Mouse (Mus musculus): ENCODE results near the gene Tpx2. TPM values are rescaled to one million over a fixed set of nuclear protein-coding genes. Genes with fewer than 3 reads are reported as not detected.

Gene Tpx2
- polyA plus RNA-seq, 1 experiment = 10.4 TPM

GRCm38 (mm10) chr2:152930276-152930675, 82.5 kb downstream of the Tpx2 start:
- TF ChIP-seq FLI1 (IDR thresholded peaks at IDR 0.05; ENCODE audit: low read length) (no peak), GATA1 (IDR thresholded peaks at IDR 0.05; ENCODE audit: borderline replicate concordance, low read length) (no peak)
- H3K36me3 ChIP-seq (replicated peaks; ENCODE audit: low read length) = no peaks in the 10 kb centered on the region
- H3K4me3 ChIP-seq (replicated peaks) = no peak overlapping the region
- peaks cover 96% of the 10 kb centered on the region for H3K4me1 ChIP-seq
- H3K27me3 ChIP-seq (replicated peaks) = peaks cover 8% of the 10 kb centered on the region
- H3K9me3 ChIP-seq = no peaks in the 10 kb centered on the region

- TF ChIP-seq GATA1 (IDR thresholded peaks at IDR 0.05; ENCODE audit: borderline replicate concordance, low read length) (no peak), FLI1 (IDR thresholded peaks at IDR 0.05; ENCODE audit: low read length) (no peak)
- Histone ChIP-seq H3K36me3 (replicated peaks; ENCODE audit: low read length) (no peaks in the 10 kb centered on the region), H3K4me3 (replicated peaks) (peak overlapping the region; percentile 15), H3K27me3 (replicated peaks) (peaks cover 21% of the 10 kb centered on the region), H3K9me3 (no peaks in the 10 kb centered on the region), H3K4me1 (peaks cover 94% of the 10 kb centered on the region)
These were observed 83.8 kb downstream of the Tpx2 start for GRCm38 (mm10) chr2:152931456-152932160.

GRCm38 (mm10) chr2:152933048-152933447, 85.3 kb downstream of the Tpx2 start, which contains the start of gene Foxs1:
Gene Foxs1 (minus strand): TSS chr2:152933208.
- Histone ChIP-seq H3K4me3 (replicated peaks) (peak within 1 kb of the TSS; percentile 26), H3K27me3 (replicated peaks) (peaks cover 25% of the 10 kb centered on the region), H3K4me1 (peaks cover 80% of the 10 kb centered on the region), H3K36me3 (replicated peaks; ENCODE audit: low read length) (no peaks in the 10 kb centered on the region), H3K9me3 (no peaks in the 10 kb centered on the region)
- TF ChIP-seq FLI1 (IDR thresholded peaks at IDR 0.05; ENCODE audit: low read length) = no peak
- no peak for TF ChIP-seq GATA1 (IDR thresholded peaks at IDR 0.05; ENCODE audit: borderline replicate concordance, low read length)

- Histone ChIP-seq H3K9me3 (no peaks in the 10 kb centered on the region), H3K36me3 (replicated peaks; ENCODE audit: low read length) (no peaks in the 10 kb centered on the region), H3K27me3 (replicated peaks) (peaks cover 30% of the 10 kb centered on the region), H3K4me3 (replicated peaks) (peak overlapping the region; percentile 26), H3K4me1 (peaks cover 78% of the 10 kb centered on the region)
- no peak for TF ChIP-seq GATA1 (IDR thresholded peaks at IDR 0.05; ENCODE audit: borderline replicate concordance, low read length)
- no peak for TF ChIP-seq FLI1 (IDR thresholded peaks at IDR 0.05; ENCODE audit: low read length)
These were observed 85.8 kb downstream of the Tpx2 start for GRCm38 (mm10) chr2:152933614-152934013.

- no peaks in the 10 kb centered on the region for H3K36me3 ChIP-seq (replicated peaks; ENCODE audit: low read length)
- peaks cover 76% of the 10 kb centered on the region for H3K27me3 ChIP-seq (replicated peaks)
- TF ChIP-seq GATA1 (IDR thresholded peaks at IDR 0.05; ENCODE audit: borderline replicate concordance, low read length) (no peak), FLI1 (IDR thresholded peaks at IDR 0.05; ENCODE audit: low read length) (no peak)
- no peaks in the 10 kb centered on the region for H3K9me3 ChIP-seq
- peak overlapping the region; percentile 81 for H3K4me3 ChIP-seq (replicated peaks)
- H3K4me1 ChIP-seq = peaks cover 82% of the 10 kb centered on the region
These were observed 92.1 kb downstream of the Tpx2 start for GRCm38 (mm10) chr2:152939846-152940245.

- H3K9me3 ChIP-seq = no peaks in the 10 kb centered on the region
- peaks cover 77% of the 10 kb centered on the region for H3K27me3 ChIP-seq (replicated peaks)
- H3K36me3 ChIP-seq (replicated peaks; ENCODE audit: low read length) = no peaks in the 10 kb centered on the region
- H3K4me3 ChIP-seq (replicated peaks) = no peak overlapping the region
- TF ChIP-seq GATA1 (IDR thresholded peaks at IDR 0.05; ENCODE audit: borderline replicate concordance, low read length) (no peak), FLI1 (IDR thresholded peaks at IDR 0.05; ENCODE audit: low read length) (no peak)
- H3K4me1 ChIP-seq = peaks cover 69% of the 10 kb centered on the region
These were observed 93.3 kb downstream of the Tpx2 start for GRCm38 (mm10) chr2:152941106-152941505.

- Histone ChIP-seq H3K27me3 (replicated peaks) (peaks cover 77% of the 10 kb centered on the region), H3K4me1 (peaks cover 66% of the 10 kb centered on the region), H3K4me3 (replicated peaks) (peak overlapping the region; percentile 42), H3K36me3 (replicated peaks; ENCODE audit: low read length) (no peaks in the 10 kb centered on the region), H3K9me3 (no peaks in the 10 kb centered on the region)
- TF ChIP-seq FLI1 (IDR thresholded peaks at IDR 0.05; ENCODE audit: low read length) (no peak), GATA1 (IDR thresholded peaks at IDR 0.05; ENCODE audit: borderline replicate concordance, low read length) (no peak)
These were observed 94.0 kb downstream of the Tpx2 start for GRCm38 (mm10) chr2:152941776-152942175.

- H3K27me3 ChIP-seq (replicated peaks) = peaks cover 88% of the 10 kb centered on the region
- peaks cover 66% of the 10 kb centered on the region for H3K4me1 ChIP-seq
- H3K9me3 ChIP-seq = no peaks in the 10 kb centered on the region
- H3K4me3 ChIP-seq (replicated peaks) = peak overlapping the region; percentile 88
- H3K36me3 ChIP-seq (replicated peaks; ENCODE audit: low read length) = no peaks in the 10 kb centered on the region
- TF ChIP-seq FLI1 (IDR thresholded peaks at IDR 0.05; ENCODE audit: low read length) (no peak), GATA1 (IDR thresholded peaks at IDR 0.05; ENCODE audit: borderline replicate concordance, low read length) (no peak)
These were observed 95.2 kb downstream of the Tpx2 start for GRCm38 (mm10) chr2:152942898-152943515.

- Histone ChIP-seq H3K4me3 (replicated peaks) (peak overlapping the region; percentile 88), H3K4me1 (peaks cover 62% of the 10 kb centered on the region), H3K9me3 (no peaks in the 10 kb centered on the region), H3K27me3 (replicated peaks) (peaks cover 88% of the 10 kb centered on the region), H3K36me3 (replicated peaks; ENCODE audit: low read length) (no peaks in the 10 kb centered on the region)
- TF ChIP-seq GATA1 (IDR thresholded peaks at IDR 0.05; ENCODE audit: borderline replicate concordance, low read length) (no peak), FLI1 (IDR thresholded peaks at IDR 0.05; ENCODE audit: low read length) (no peak)
These were observed 95.8 kb downstream of the Tpx2 start for GRCm38 (mm10) chr2:152943568-152943967.

GRCm38 (mm10) chr2:152944013-152944412, 96.2 kb downstream of the Tpx2 start:
- Histone ChIP-seq H3K4me3 (replicated peaks) (no peak overlapping the region), H3K9me3 (no peaks in the 10 kb centered on the region), H3K36me3 (replicated peaks; ENCODE audit: low read length) (no peaks in the 10 kb centered on the region), H3K4me1 (peaks cover 58% of the 10 kb centered on the region), H3K27me3 (replicated peaks) (peaks cover 88% of the 10 kb centered on the region)
- TF ChIP-seq FLI1 (IDR thresholded peaks at IDR 0.05; ENCODE audit: low read length) (no peak), GATA1 (IDR thresholded peaks at IDR 0.05; ENCODE audit: borderline replicate concordance, low read length) (no peak)

Other genes with a start within 250 kb of the Tpx2 start
- gene Defb45, start 248.6 kb upstream of the Tpx2 start, polyA plus RNA-seq (2012; ENCODE audit: insufficient read depth, low replicate concordance) = not detected in 2 replicates
- not detected in 2 replicates for gene Defb36, start 243.6 kb upstream of the Tpx2 start, polyA plus RNA-seq (2012; ENCODE audit: insufficient read depth, low replicate concordance)
- not detected in 2 replicates for gene Defb25, start 224.9 kb upstream of the Tpx2 start, polyA plus RNA-seq (2012; ENCODE audit: insufficient read depth, low replicate concordance)
- gene Rem1, start 221.0 kb upstream of the Tpx2 start, polyA plus RNA-seq (2012; ENCODE audit: insufficient read depth, low replicate concordance) = not detected in 2 replicates
- 88.7 and 308 TPM in 2 replicates for gene H13, start 178.5 kb upstream of the Tpx2 start, polyA plus RNA-seq (2012; ENCODE audit: insufficient read depth, low replicate concordance)
- not detected in 2 replicates for gene Mcts2, start 160.9 kb upstream of the Tpx2 start, polyA plus RNA-seq (2012; ENCODE audit: insufficient read depth, low replicate concordance)
- gene Id1, start 111.7 kb upstream of the Tpx2 start, polyA plus RNA-seq (2012; ENCODE audit: insufficient read depth, low replicate concordance) = 9.3 and 45.9 TPM in 2 replicates
- gene Cox4i2, start 93.8 kb upstream of the Tpx2 start, polyA plus RNA-seq (2012; ENCODE audit: insufficient read depth, low replicate concordance) = 2.8 TPM in 1 of 2 replicates, not detected in the other
- gene Bcl2l1, start 16.2 kb upstream of the Tpx2 start, polyA plus RNA-seq (2012; ENCODE audit: insufficient read depth, low replicate concordance) = 498 and 1,222 TPM in 2 replicates
- gene Mylk2, start 63.4 kb downstream of the Tpx2 start, polyA plus RNA-seq (2012; ENCODE audit: insufficient read depth, low replicate concordance) = 0.15 TPM in 1 of 2 replicates, not detected in the other
- gene Foxs1, start 85.2 kb downstream of the Tpx2 start, polyA plus RNA-seq (2012; ENCODE audit: insufficient read depth, low replicate concordance) = 3.2 and 4.6 TPM in 2 replicates
- gene Dusp15, start 103.7 kb downstream of the Tpx2 start, polyA plus RNA-seq (2012; ENCODE audit: insufficient read depth, low replicate concordance) = 1.0 TPM in 1 of 2 replicates, not detected in the other
- gene Ttll9, start 114.5 kb downstream of the Tpx2 start, polyA plus RNA-seq (2012; ENCODE audit: insufficient read depth, low replicate concordance) = 0.22 TPM in 1 of 2 replicates, not detected in the other
- gene Pdrg1, start 167.5 kb downstream of the Tpx2 start, polyA plus RNA-seq (2012; ENCODE audit: insufficient read depth, low replicate concordance) = 9.7 and 47.3 TPM in 2 replicates
- gene Xkr7, start 183.9 kb downstream of the Tpx2 start, polyA plus RNA-seq (2012; ENCODE audit: insufficient read depth, low replicate concordance) = not detected in 2 replicates
- gene Ccm2l, start 218.0 kb downstream of the Tpx2 start, polyA plus RNA-seq (2012; ENCODE audit: insufficient read depth, low replicate concordance) = not detected in 2 replicates

Measured in megakaryocyte, embryonic 14.5 days (primary cell).